Mouse (Mus musculus) G1E (cell line): ENCODE results near the gene Arhgap23.

Source experiments
- CTCF ChIP-seq: IDR thresholded peaks from 2 replicates; pipeline ENCODE4 v1.5.1; 2012; ENCODE audit warnings: low read depth, low read length, inconsistent platforms, mixed read lengths
- GATA1 ChIP-seq: IDR thresholded peaks from 2 replicates; pipeline ENCODE4 v1.6.1; 2012; ENCODE audit warnings: borderline replicate concordance, low read length, inconsistent platforms, mixed read lengths
- GATA2 ChIP-seq: IDR thresholded peaks from 2 replicates; pipeline ENCODE4 v1.6.1; 2012; ENCODE audit warnings: low read depth, low read length, inconsistent platforms, borderline replicate concordance
- TAL1 ChIP-seq: conservative IDR thresholded peaks from 2 replicates; pipeline ENCODE4 v1.6.1; 2012; ENCODE audit warnings: low read depth, low read length, inconsistent platforms, mixed read lengths

DNA sequence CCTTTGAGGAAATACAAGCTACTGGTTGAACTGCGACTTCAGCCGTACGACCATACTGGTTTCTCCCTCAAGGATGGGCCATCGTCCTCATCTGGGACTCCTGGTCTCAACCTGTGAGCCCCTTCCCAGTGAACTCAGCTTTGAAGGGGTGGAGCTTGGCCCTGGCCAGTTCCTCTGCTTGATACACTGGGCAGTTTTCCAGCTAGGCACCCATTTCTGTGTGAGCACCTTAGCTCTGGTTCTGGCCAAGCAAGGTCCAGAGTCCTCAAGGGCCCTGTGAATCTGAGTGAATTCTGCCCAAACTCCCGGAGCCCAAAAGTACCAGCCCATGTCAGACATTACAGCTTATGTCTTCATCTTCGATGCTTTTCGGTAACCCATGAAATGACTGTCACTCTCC, 105.2 kb downstream of the Arhgap23 start:
- TF ChIP-seq CTCF (no peak), GATA1 (no peak), TAL1 (no peak), GATA2 (no peak)
